7 mouse cellular contexts compared by ENCODE assay signal in genomic region chr3:90264687-90265033, GRCm38 (mm10). TPM values are rescaled to one million over a fixed set of nuclear protein-coding genes. Genes with fewer than 3 reads are reported as not detected.
DNase-seq lines count a peak whose midpoint lies in the region; ATAC-seq and TF ChIP-seq lines count a peak whose summit lies in the region.

No protein-coding gene starts in this region.

- H3K9me3 ChIP-seq in lung, postnatal 0 days (ENCODE audit: low read length): no peaks in the 10 kb centered on the region
- H3K9me3 ChIP-seq in forebrain, embryonic 13.5 days (replicated peaks): no peaks in the 10 kb centered on the region
- H3K9me3 ChIP-seq in limb, embryonic 15.5 days: no peaks in the 10 kb centered on the region
- no peaks in the 10 kb centered on the region for H3K9me3 ChIP-seq in stomach, embryonic 16.5 days (replicated peaks; ENCODE audit: control insufficient read depth, low read length)

- H3K4me2 ChIP-seq in lung, postnatal 0 days (replicated peaks; ENCODE audit: low read depth, low read length): peak overlapping the region; percentile 77
- H3K4me2 ChIP-seq in forebrain, embryonic 13.5 days: peak overlapping the region; percentile 89
- peak overlapping the region; percentile 73 for H3K4me2 ChIP-seq in limb, embryonic 15.5 days
- H3K4me2 ChIP-seq in stomach, embryonic 16.5 days (ENCODE audit: low read depth, low read length): peak overlapping the region; percentile 76

- peaks cover 22% of the 10 kb centered on the region for H3K36me3 ChIP-seq in lung, postnatal 0 days (ENCODE audit: insufficient read depth, low read length)
- peaks cover 50% of the 10 kb centered on the region for H3K36me3 ChIP-seq in forebrain, embryonic 13.5 days (ENCODE audit: poor library complexity, severe bottlenecking)
- H3K36me3 ChIP-seq in limb, embryonic 15.5 days: peaks cover 63% of the 10 kb centered on the region
- 0 out of 2 replicates have a peak, but pooled peaks cover 10% of the 10 kb centered on the region for H3K36me3 ChIP-seq in stomach, embryonic 16.5 days (ENCODE audit: control insufficient read depth, insufficient read depth, low read length)

- 33% methylated on average over 10 of the region's 10 CpGs for WGBS in lung, postnatal 0 days
- WGBS in forebrain, embryonic 13.5 days: 37% methylated on average over 10 of the region's 10 CpGs
- 33% methylated on average over 10 of the region's 10 CpGs for WGBS in limb, embryonic 15.5 days
- 30% methylated on average over 10 of the region's 10 CpGs for WGBS in stomach, embryonic 16.5 days

- peak overlapping the region; percentile 62; the same call in 1 of the 2 replicates for H3K9ac ChIP-seq in lung, postnatal 0 days (replicated peaks; ENCODE audit: low read depth)
- peak overlapping the region; percentile 89; the same call in 1 of the 2 replicates for H3K9ac ChIP-seq in forebrain, embryonic 13.5 days
- H3K9ac ChIP-seq in limb, embryonic 15.5 days: peak overlapping the region; percentile 76; the same call in 1 of the 2 replicates
- H3K9ac ChIP-seq in stomach, embryonic 16.5 days (ENCODE audit: low read length): peak overlapping the region; percentile 90

- intact Hi-C loops in left cerebral cortex, postnatal 25 days (cut with DNase I): loop anchor here (1.0 to 5.0 kb wide), 2 partner anchors 28 to 108 kb away; no protein-coding TSS in a partner anchor

- DNase-seq in lung, postnatal 0 days (ENCODE audit: low spot score): no peak
- DNase-seq in lung, adult 18-20 months: no peak
- DNase-seq in left cerebral cortex, adult 11 months (ENCODE audit: low spot score): no peak
- DNase-seq in left cerebral cortex, postnatal 25 days (ENCODE audit: low spot score in 2 of 2): no peak

- TF ChIP-seq CTCF in lung, postnatal 0 days (IDR thresholded peaks at IDR 0.05): no peak

- peak overlapping the region; percentile 76 for H3K4me3 ChIP-seq in lung, postnatal 0 days (ENCODE audit: low read depth, low read length)
- peak overlapping the region; percentile 88 for H3K4me3 ChIP-seq in forebrain, embryonic 13.5 days
- peak overlapping the region; percentile 80 for H3K4me3 ChIP-seq in limb, embryonic 15.5 days
- H3K4me3 ChIP-seq in stomach, embryonic 16.5 days (replicated peaks; ENCODE audit: low read length): peak overlapping the region; percentile 80

- no peak for ATAC-seq in lung, postnatal 0 days
- ATAC-seq in forebrain, embryonic 13.5 days: no peak
- no peak for ATAC-seq in limb, embryonic 15.5 days (ENCODE audit: insufficient number of reproducible peaks, low FRiP score, low TSS enrichment, low read depth)
- ATAC-seq in stomach, embryonic 16.5 days (ENCODE audit: insufficient read depth, low FRiP score): no peak

- peak overlapping the region; percentile 98; the same call in 1 of the 2 replicates for H3K27ac ChIP-seq in lung, postnatal 0 days (ENCODE audit: low read length)
- H3K27ac ChIP-seq in forebrain, embryonic 13.5 days: peak overlapping the region; percentile 91
- H3K27ac ChIP-seq in limb, embryonic 15.5 days: peak overlapping the region; percentile 96
- H3K27ac ChIP-seq in stomach, embryonic 16.5 days (ENCODE audit: low read length): peak overlapping the region; percentile 35; the same call in 1 of the 2 replicates

- H3K4me1 ChIP-seq in lung, postnatal 0 days (ENCODE audit: insufficient read depth, low read depth, low read length): 0 out of 2 replicates have a peak, but pooled peaks cover 7% of the 10 kb centered on the region
- H3K4me1 ChIP-seq in forebrain, embryonic 13.5 days: peaks cover 15% of the 10 kb centered on the region
- peaks cover 16% of the 10 kb centered on the region for H3K4me1 ChIP-seq in limb, embryonic 15.5 days
- peaks cover 16% of the 10 kb centered on the region for H3K4me1 ChIP-seq in stomach, embryonic 16.5 days (ENCODE audit: control insufficient read depth, insufficient read depth, low read length)

- H3K27me3 ChIP-seq in lung, postnatal 0 days (replicated peaks; ENCODE audit: insufficient read depth, low read length): no peaks in the 10 kb centered on the region
- no peaks in the 10 kb centered on the region for H3K27me3 ChIP-seq in forebrain, embryonic 13.5 days
- no peaks in the 10 kb centered on the region for H3K27me3 ChIP-seq in limb, embryonic 15.5 days
- H3K27me3 ChIP-seq in stomach, embryonic 16.5 days (ENCODE audit: control insufficient read depth, insufficient read depth, low read length): no peaks in the 10 kb centered on the region

- no peak for TF ChIP-seq EP300 in lung, postnatal 0 days (IDR thresholded peaks at IDR 0.05)

RNA-seq across cellular contexts. Expression of gene Dennd4b, which starts 0.3 kb away (rescaled TPM):
- 2.3 and 2.7 TPM in 2 replicates for polyA plus RNA-seq in lung, postnatal 0 days (2015; fragmentation: Nextera tagmentation; extraction: Ambion mirVana)
- polyA plus RNA-seq in forebrain, embryonic 13.5 days (2015; fragmentation: Nextera tagmentation; extraction: Ambion mirVana): 3.1 and 4.5 TPM in 2 replicates
- polyA plus RNA-seq in limb, embryonic 15.5 days (2015; fragmentation: Nextera tagmentation; extraction: Ambion mirVana): 3.9 and 4.7 TPM in 2 replicates
- 3.8 and 4.3 TPM in 2 replicates for polyA plus RNA-seq in stomach, embryonic 16.5 days (2015; fragmentation: Nextera tagmentation; extraction: Ambion mirVana)
- total RNA-seq in left cerebral cortex, postnatal 25 days (2021): 10 to 100 TPM; 30.5 to 33.4 TPM

RNA-seq across cellular contexts. Expression of gene Crtc2, which starts 10.7 kb away (rescaled TPM):
- 11.9 and 16.2 TPM in 2 replicates for polyA plus RNA-seq in lung, postnatal 0 days (2015; fragmentation: Nextera tagmentation; extraction: Ambion mirVana)
- 17.2 and 21.5 TPM in 2 replicates for polyA plus RNA-seq in forebrain, embryonic 13.5 days (2015; fragmentation: Nextera tagmentation; extraction: Ambion mirVana)
- polyA plus RNA-seq in limb, embryonic 15.5 days (2015; fragmentation: Nextera tagmentation; extraction: Ambion mirVana): 20.1 and 20.8 TPM in 2 replicates
- 18.2 and 21.1 TPM in 2 replicates for polyA plus RNA-seq in stomach, embryonic 16.5 days (2015; fragmentation: Nextera tagmentation; extraction: Ambion mirVana)
- total RNA-seq in left cerebral cortex, postnatal 25 days (2021): 10 to 100 TPM; 25.8 to 30.7 TPM

RNA-seq across cellular contexts. Expression of gene Slc39a1, which starts 16.7 kb away (rescaled TPM):
- polyA plus RNA-seq in lung, postnatal 0 days (2015; fragmentation: Nextera tagmentation; extraction: Ambion mirVana): 143 and 152 TPM in 2 replicates
- 55.0 and 55.3 TPM in 2 replicates for polyA plus RNA-seq in forebrain, embryonic 13.5 days (2015; fragmentation: Nextera tagmentation; extraction: Ambion mirVana)
- polyA plus RNA-seq in limb, embryonic 15.5 days (2015; fragmentation: Nextera tagmentation; extraction: Ambion mirVana): 119 and 122 TPM in 2 replicates
- polyA plus RNA-seq in stomach, embryonic 16.5 days (2015; fragmentation: Nextera tagmentation; extraction: Ambion mirVana): 101 and 122 TPM in 2 replicates
- 10 to 100 TPM; 47.7 to 48.8 TPM for total RNA-seq in left cerebral cortex, postnatal 25 days (2021)

RNA-seq across cellular contexts. Expression of gene Creb3l4, which starts 21.3 kb away (rescaled TPM):
- 2.4 and 2.8 TPM in 2 replicates for polyA plus RNA-seq in lung, postnatal 0 days (2015; fragmentation: Nextera tagmentation; extraction: Ambion mirVana)
- polyA plus RNA-seq in forebrain, embryonic 13.5 days (2015; fragmentation: Nextera tagmentation; extraction: Ambion mirVana): 5.2 and 5.8 TPM in 2 replicates
- polyA plus RNA-seq in limb, embryonic 15.5 days (2015; fragmentation: Nextera tagmentation; extraction: Ambion mirVana): 5.8 and 6.5 TPM in 2 replicates
- polyA plus RNA-seq in stomach, embryonic 16.5 days (2015; fragmentation: Nextera tagmentation; extraction: Ambion mirVana): 28.9 and 34.4 TPM in 2 replicates
- not detected for total RNA-seq in left cerebral cortex, postnatal 25 days (2021)

RNA-seq across cellular contexts. Expression of gene Gatad2b, which starts 28.3 kb away (rescaled TPM):
- polyA plus RNA-seq in lung, postnatal 0 days (2015; fragmentation: Nextera tagmentation; extraction: Ambion mirVana): 9.2 and 10.1 TPM in 2 replicates
- 18.0 and 18.6 TPM in 2 replicates for polyA plus RNA-seq in forebrain, embryonic 13.5 days (2015; fragmentation: Nextera tagmentation; extraction: Ambion mirVana)
- 13.3 and 14.2 TPM in 2 replicates for polyA plus RNA-seq in limb, embryonic 15.5 days (2015; fragmentation: Nextera tagmentation; extraction: Ambion mirVana)
- 8.1 and 8.2 TPM in 2 replicates for polyA plus RNA-seq in stomach, embryonic 16.5 days (2015; fragmentation: Nextera tagmentation; extraction: Ambion mirVana)
- total RNA-seq in left cerebral cortex, postnatal 25 days (2021): 10 to 100 TPM; 88.3 to 97.4 TPM

Comparison
In these comparisons a context has a peak if more than half of its experiments do, and no peak if none do; other contexts are left out.
1. H3K27ac ChIP-seq: peak in every context shown above with its lines; median percentile 98 in lung, postnatal 0 days; 96 in limb, embryonic 15.5 days; 91 in forebrain, embryonic 13.5 days; 35 in stomach, embryonic 16.5 days.